Mouse (Mus musculus): ENCODE results near the gene Lypd5. TPM values are rescaled to one million over a fixed set of nuclear protein-coding genes. Genes with fewer than 3 reads are reported as not detected.

The Lypd5 gene
- polyA plus RNA-seq, 1 experiment = not detected

- H3K4me1 ChIP-seq (ENCODE audit: control insufficient read depth, insufficient read depth, low read length) = peaks cover 22% of the 10 kb centered on the region
- H3K4me3 ChIP-seq (ENCODE audit: insufficient read depth, low read depth, low read length) = no peak overlapping the region
- 60% methylated on average over 4 of the region's 4 CpGs for WGBS
- no peak overlapping the region for H3K27ac ChIP-seq (ENCODE audit: insufficient read depth, low read depth, low read length)
- TF ChIP-seq CTCF (IDR thresholded peaks at IDR 0.05; ENCODE audit: insufficient read depth, low read depth, low read length) (no peak), POLR2A (IDR thresholded peaks at IDR 0.05; ENCODE audit: insufficient read depth, low read depth, low read length) (no peak)
Measured at GRCm38 (mm10) chr7:24368226-24368625, 19.2 kb downstream of the Lypd5 start.

DNA sequence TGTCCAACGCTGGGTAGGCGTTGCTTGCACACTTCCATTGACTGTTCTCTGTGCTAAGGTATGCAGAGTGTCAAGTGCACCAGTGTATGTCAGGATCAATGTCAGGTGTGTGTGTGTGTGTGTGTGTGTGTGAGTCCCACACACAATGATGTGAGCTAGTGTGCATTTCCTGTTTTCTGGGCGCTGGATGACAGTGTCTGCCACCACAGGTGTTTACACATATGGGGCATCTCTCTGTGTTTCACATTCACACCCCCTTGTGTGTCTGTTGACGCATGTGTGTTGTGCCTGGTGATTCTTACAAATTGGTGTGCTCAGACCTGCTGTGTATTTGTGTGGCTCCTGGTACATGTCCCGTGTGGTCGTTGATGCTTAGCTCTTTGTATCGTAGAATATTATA lies 19.9 kb downstream of the Lypd5 start:
- 93% methylated on average over 7 of the region's 7 CpGs for WGBS
- H3K4me3 ChIP-seq (ENCODE audit: insufficient read depth, low read depth, low read length) = no peak overlapping the region
- TF ChIP-seq CTCF (IDR thresholded peaks at IDR 0.05; ENCODE audit: insufficient read depth, low read depth, low read length) = no peak
- no peak for TF ChIP-seq POLR2A (IDR thresholded peaks at IDR 0.05; ENCODE audit: insufficient read depth, low read depth, low read length)

GRCm38 (mm10) chr7:24369731-24370541 lies 20.9 kb downstream of the Lypd5 start, which contains the start of gene Kcnn4:
TSS of gene Kcnn4 (plus strand) at chr7:24370263.
- H3K27ac ChIP-seq (ENCODE audit: insufficient read depth, low read depth, low read length) = no peak within 1 kb of the TSS; the same call in 1 of the 2 replicates
- peak within 1 kb of the TSS; percentile 15; the same call in 1 of the 2 replicates for H3K4me3 ChIP-seq (ENCODE audit: insufficient read depth, low read depth, low read length)
- H3K4me1 ChIP-seq (ENCODE audit: control insufficient read depth, insufficient read depth, low read length) = peaks cover 25% of the 10 kb centered on the region
- WGBS = 47% methylated on average over 23 of the region's 23 CpGs
- no peak for TF ChIP-seq CTCF (IDR thresholded peaks at IDR 0.05; ENCODE audit: insufficient read depth, low read depth, low read length)
- no peak for TF ChIP-seq POLR2A (IDR thresholded peaks at IDR 0.05; ENCODE audit: insufficient read depth, low read depth, low read length)

More for the DNA sequence above, 19.9 kb downstream of the Lypd5 start:
- peaks cover 26% of the 10 kb centered on the region for H3K4me1 ChIP-seq (ENCODE audit: control insufficient read depth, insufficient read depth, low read length)
- no peak overlapping the region for H3K27ac ChIP-seq (ENCODE audit: insufficient read depth, low read depth, low read length)

DNA sequence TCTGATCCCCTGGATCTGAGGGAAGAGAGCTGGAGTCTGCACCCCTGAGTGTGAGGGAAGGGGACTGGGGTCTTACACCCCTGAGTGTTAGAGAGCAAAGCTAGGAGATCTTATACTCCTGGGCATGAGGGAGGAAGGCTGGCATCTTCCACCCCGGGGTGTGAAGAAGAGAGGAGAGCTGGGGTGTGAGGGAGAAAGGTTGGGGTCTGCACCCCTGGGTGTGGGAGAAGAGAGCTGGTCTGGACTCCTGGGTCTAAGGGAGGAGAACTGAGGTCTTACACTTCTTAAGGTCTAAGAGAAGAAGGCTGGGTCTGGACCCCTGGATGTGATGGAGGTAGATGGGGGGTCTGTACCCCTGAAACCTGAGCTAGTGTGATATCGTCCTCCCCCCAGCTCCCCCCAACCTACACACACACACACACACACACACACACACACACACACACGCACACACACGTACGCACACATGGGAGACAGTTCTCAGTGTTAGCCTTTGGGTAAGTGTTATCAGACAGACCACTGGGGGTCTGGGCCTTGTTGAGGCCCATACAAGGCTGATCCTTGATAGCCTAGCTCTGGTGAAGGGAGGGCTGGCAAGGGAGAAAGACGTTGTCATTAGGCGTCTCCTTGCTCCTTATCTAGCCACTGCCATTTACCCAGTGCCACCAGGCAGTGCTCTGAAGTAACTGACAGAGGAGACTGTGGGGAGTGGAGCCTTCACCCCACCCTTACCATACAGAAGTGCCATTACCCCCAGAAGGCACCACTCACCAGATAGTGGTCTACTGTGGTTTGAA lies 22.2 kb downstream of the Lypd5 start:
- Histone ChIP-seq H3K27ac (ENCODE audit: insufficient read depth, low read depth, low read length) (no peak overlapping the region), H3K4me3 (ENCODE audit: insufficient read depth, low read depth, low read length) (no peak overlapping the region), H3K4me1 (ENCODE audit: control insufficient read depth, insufficient read depth, low read length) (peaks cover 18% of the 10 kb centered on the region; the same call in 1 of the 2 replicates)
- 87% methylated on average over 7 of the region's 7 CpGs for WGBS
- TF ChIP-seq CTCF (IDR thresholded peaks at IDR 0.05; ENCODE audit: insufficient read depth, low read depth, low read length) (no peak), POLR2A (IDR thresholded peaks at IDR 0.05; ENCODE audit: insufficient read depth, low read depth, low read length) (no peak)

GRCm38 (mm10) chr7:24371809-24372145 lies 22.8 kb downstream of the Lypd5 start:
- 86% methylated on average over 3 of the region's 3 CpGs for WGBS
- Histone ChIP-seq H3K4me1 (ENCODE audit: control insufficient read depth, insufficient read depth, low read length) (peaks cover 15% of the 10 kb centered on the region; the same call in 1 of the 2 replicates), H3K4me3 (ENCODE audit: insufficient read depth, low read depth, low read length) (no peak overlapping the region), H3K27ac (ENCODE audit: insufficient read depth, low read depth, low read length) (no peak overlapping the region)
- TF ChIP-seq CTCF (IDR thresholded peaks at IDR 0.05; ENCODE audit: insufficient read depth, low read depth, low read length) (no peak), POLR2A (IDR thresholded peaks at IDR 0.05; ENCODE audit: insufficient read depth, low read depth, low read length) (no peak)

DNA sequence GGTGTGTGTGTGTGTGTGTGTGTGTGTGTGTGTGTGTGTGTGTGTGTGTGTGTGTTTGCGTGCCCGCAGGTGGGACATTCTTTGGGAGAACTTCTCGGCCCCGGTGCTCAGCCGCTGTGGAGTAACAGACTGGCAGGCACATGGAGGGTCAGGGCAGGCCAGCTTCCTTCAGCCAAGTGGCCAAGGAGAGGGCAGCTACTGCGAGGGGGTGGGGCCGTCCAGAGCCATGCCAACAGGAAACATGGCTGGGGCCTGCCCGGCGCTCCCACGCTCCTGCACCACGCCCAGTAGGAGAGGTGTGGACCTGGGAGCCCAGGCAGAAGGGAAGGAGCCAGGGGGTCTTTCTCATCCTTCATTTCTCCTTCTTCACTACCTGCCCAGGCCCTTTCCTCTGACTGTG lies 23.3 kb downstream of the Lypd5 start:
- peaks cover 16% of the 10 kb centered on the region; the same call in 1 of the 2 replicates for H3K4me1 ChIP-seq (ENCODE audit: control insufficient read depth, insufficient read depth, low read length)
- no peak overlapping the region for H3K4me3 ChIP-seq (ENCODE audit: insufficient read depth, low read depth, low read length)
- no peak overlapping the region for H3K27ac ChIP-seq (ENCODE audit: insufficient read depth, low read depth, low read length)
- WGBS = 73% methylated on average over 11 of the region's 11 CpGs
- TF ChIP-seq POLR2A (IDR thresholded peaks at IDR 0.05; ENCODE audit: insufficient read depth, low read depth, low read length) (no peak), CTCF (IDR thresholded peaks at IDR 0.05; ENCODE audit: insufficient read depth, low read depth, low read length) (no peak)

DNA sequence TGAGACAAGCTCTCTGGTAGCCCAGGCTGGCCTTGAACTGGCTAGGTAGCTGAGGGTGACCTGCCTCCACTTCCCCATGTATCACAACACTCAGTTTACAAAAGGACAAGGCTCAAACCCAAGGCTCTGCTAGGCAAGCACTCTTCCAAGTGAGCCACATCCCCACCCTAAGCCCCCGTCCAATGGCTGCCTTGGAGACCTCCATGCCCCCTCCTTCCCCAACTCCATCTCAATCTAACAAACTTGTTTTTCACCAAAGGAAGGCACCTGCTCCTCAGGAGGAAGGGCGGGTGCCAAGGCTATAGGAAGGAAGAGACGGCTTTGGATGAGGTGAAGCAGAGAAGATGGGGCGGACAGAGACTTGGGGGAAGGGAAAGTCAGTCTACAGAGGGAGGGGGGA lies 23.8 kb downstream of the Lypd5 start:
- Histone ChIP-seq H3K4me3 (ENCODE audit: insufficient read depth, low read depth, low read length) (no peak overlapping the region), H3K4me1 (ENCODE audit: control insufficient read depth, insufficient read depth, low read length) (peaks cover 17% of the 10 kb centered on the region; the same call in 1 of the 2 replicates), H3K27ac (ENCODE audit: insufficient read depth, low read depth, low read length) (no peak overlapping the region)
- 80% methylated on average over 4 of the region's 4 CpGs for WGBS
- TF ChIP-seq CTCF (IDR thresholded peaks at IDR 0.05; ENCODE audit: insufficient read depth, low read depth, low read length) (no peak), POLR2A (IDR thresholded peaks at IDR 0.05; ENCODE audit: insufficient read depth, low read depth, low read length) (no peak)

DNA sequence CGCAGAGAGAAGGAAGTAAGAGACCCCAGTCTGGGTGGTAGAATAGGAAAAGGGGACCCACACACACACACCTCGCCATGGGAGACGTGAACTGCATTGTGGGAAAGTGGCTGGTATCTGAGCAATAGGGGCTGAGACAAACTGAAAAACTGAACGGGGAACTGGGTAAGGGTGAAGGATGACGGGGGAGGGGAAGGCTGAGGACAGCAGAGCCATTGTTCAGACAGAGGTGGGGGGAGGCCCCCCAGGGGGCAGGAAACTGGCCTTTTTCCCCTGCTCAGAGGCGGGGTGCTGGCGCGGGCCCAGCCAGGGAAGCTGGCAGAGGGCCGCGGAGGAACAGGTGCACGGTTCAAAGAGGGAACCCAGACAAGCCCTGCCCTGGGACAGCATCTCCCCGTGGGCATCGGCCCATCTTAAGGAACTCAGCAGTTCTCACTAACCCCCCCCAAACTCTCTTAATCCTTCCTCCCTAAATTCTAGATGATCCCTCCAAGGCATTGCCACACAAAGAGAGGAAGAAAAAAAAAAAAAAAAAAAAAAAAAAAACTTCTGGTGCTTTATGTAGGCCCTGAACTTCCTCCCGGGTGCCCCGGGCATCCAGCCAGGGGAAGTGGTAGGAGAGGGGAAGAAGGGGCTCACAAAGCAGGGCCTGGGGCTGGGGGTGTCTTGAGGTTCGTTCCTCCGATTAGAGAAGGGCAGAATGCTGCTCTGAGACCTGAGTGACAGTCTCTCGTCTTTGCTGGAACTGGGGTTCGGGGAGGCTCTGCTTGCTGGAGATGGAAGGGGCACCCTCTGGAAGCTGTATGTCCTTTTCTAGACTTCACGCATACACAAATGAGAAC lies 24.8 kb downstream of the Lypd5 start:
- no peak overlapping the region for H3K4me3 ChIP-seq (ENCODE audit: insufficient read depth, low read depth, low read length)
- H3K27ac ChIP-seq (ENCODE audit: insufficient read depth, low read depth, low read length) = no peak overlapping the region
- peaks cover 19% of the 10 kb centered on the region for H3K4me1 ChIP-seq (ENCODE audit: control insufficient read depth, insufficient read depth, low read length)
- WGBS = 35% methylated on average over 19 of the region's 20 CpGs
- TF ChIP-seq CTCF (IDR thresholded peaks at IDR 0.05; ENCODE audit: insufficient read depth, low read depth, low read length) (no peak), POLR2A (IDR thresholded peaks at IDR 0.05; ENCODE audit: insufficient read depth, low read depth, low read length) (no peak)

Measured in olfactory bulb, adult 2 months (tissue).